Mouse (Mus musculus) liver, embryonic 16.5 days (tissue): Measurements from ENCODE around the gene Kndc1. TPM values are rescaled to one million over a fixed set of nuclear protein-coding genes. Genes with fewer than 3 reads are reported as not detected.

ENCODE experiments used
- ATAC-seq: fragments of 200-750 bp; cut with Nextera tagmentation; 2 replicates; pipeline ENCODE4 v1.8.0; 2017; ENCODE audit warnings: low read depth, mild to moderate bottlenecking, moderate number of reproducible peaks, moderate library complexity
- H3K27ac ChIP-seq: fragments of 300-500 bp; sonication (generic); 2 replicates; pipeline ENCODE4 v1.5.1; 2014; ENCODE audit warnings: mild to moderate bottlenecking, low read length
- H3K27me3 ChIP-seq: fragments of 300-500 bp; sonication (generic); 2 replicates; pipeline ENCODE4 v1.6.1; 2014; ENCODE audit warnings: low read depth, low read length, mixed read lengths; ENCODE audit not compliant: control insufficient read depth, insufficient read depth
- H3K36me3 ChIP-seq: fragments of 300-500 bp; sonication (generic); 2 replicates; pipeline ENCODE4 v1.6.1; 2014; ENCODE audit warnings: mild to moderate bottlenecking; ENCODE audit not compliant: control insufficient read depth, insufficient read depth
- H3K4me1 ChIP-seq: fragments of 300-500 bp; sonication (generic); 2 replicates; pipeline ENCODE4 v1.6.1; 2014; ENCODE audit warnings: low read depth, low read length, mixed read lengths; ENCODE audit not compliant: control insufficient read depth
- H3K4me2 ChIP-seq: fragments of 300-500 bp; sonication (generic); 2 replicates; pipeline ENCODE4 v1.6.1; 2014; ENCODE audit warnings: low read depth, low read length, mixed read lengths
- H3K4me3 ChIP-seq: fragments of 300-500 bp; sonication (generic); 2 replicates; pipeline ENCODE4 v1.5.1; 2014; ENCODE audit warnings: low read depth, mild to moderate bottlenecking, low read length
- H3K9ac ChIP-seq: fragments of 300-500 bp; sonication (generic); 2 replicates; pipeline ENCODE4 v1.6.1; 2014; ENCODE audit warnings: low read depth, low read length
- H3K9me3 ChIP-seq: fragments of 300-500 bp; sonication (generic); replicated peaks from 2 replicates; pipeline ENCODE4 v1.6.1; 2016; ENCODE audit warnings: low read length; ENCODE audit not compliant: control insufficient read depth
- WGBS: fragments of 180-500 bp; shearing (Covaris S2); extraction: QIAGEN DNeasy Blood & Tissue Kit; methylation state at CpG from one replicate; pipeline ENCODE4 v1.1.7; 2014; ENCODE audit not compliant: insufficient replicate concordance; 5-methylcytosine and 5-hydroxymethylcytosine counted together
- polyA plus RNA-seq: library from polyadenylated mRNA; unstranded; fragments of >200 nt; fragmentation: Nextera tagmentation; extraction: Ambion mirVana; gene quantifications from 2 replicates; pipeline ENCODE4 v1.2.1, GENCODE M21; 2015

Gene Kndc1
- polyA plus RNA-seq, 1 experiment from 2014 or later: not detected

DNA sequence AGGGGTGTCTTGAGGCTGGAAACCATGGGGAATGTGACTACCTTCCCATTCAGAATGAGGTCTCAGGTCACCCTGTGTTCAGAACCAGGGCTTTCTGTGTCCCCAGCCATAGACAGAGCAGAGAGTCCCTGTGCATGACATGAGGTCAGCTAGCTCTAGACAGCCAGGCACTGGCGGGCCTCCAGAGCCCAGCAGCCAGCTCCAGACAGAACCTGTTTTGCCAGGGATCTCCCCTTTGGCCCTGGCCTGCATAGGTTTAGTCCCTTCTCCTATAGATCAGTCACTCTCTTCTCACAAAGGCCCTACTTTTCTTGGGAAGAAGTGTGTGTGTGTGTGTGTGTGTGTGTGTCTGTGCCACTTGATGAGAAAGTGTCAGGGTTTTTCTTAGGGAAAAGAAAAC is 29.6 kb upstream of the Kndc1 start:
- no peaks in the 10 kb centered on the region for H3K4me1 ChIP-seq
- H3K27me3 ChIP-seq: no peaks in the 10 kb centered on the region
- no peak overlapping the region for H3K9ac ChIP-seq
- H3K27ac ChIP-seq: no peak overlapping the region
- H3K9me3 ChIP-seq: no peaks in the 10 kb centered on the region
- H3K4me3 ChIP-seq: no peak overlapping the region
- no peak for ATAC-seq
- no peak overlapping the region for H3K4me2 ChIP-seq
- 60% methylated on average over 1 of the region's 1 CpGs for WGBS
- H3K36me3 ChIP-seq: no peaks in the 10 kb centered on the region

DNA sequence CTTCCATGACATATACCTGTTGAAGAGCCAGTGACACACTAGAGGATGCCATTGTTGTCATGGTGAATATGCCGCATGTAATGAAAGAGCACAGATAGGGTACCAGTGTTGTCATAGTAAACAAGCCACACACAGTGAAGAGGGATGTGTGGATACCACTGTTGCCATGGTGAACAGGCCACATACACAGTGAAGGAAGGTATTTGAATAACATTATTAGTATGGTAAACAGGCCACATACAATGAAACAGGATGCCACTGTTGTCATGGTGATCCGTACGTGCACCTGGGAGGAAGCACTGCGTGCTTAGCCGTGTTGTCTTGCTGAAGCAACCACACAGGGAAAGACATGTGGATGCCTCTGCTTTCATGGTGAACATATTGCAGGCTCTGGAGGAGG is 23.5 kb upstream of the Kndc1 start:
- no peaks in the 10 kb centered on the region for H3K9me3 ChIP-seq
- H3K27ac ChIP-seq: no peak overlapping the region
- no peak for ATAC-seq
- no peak overlapping the region for H3K4me3 ChIP-seq
- no peak overlapping the region for H3K9ac ChIP-seq
- H3K27me3 ChIP-seq: no peaks in the 10 kb centered on the region
- H3K4me2 ChIP-seq: no peak overlapping the region
- H3K4me1 ChIP-seq: no peaks in the 10 kb centered on the region
- no peaks in the 10 kb centered on the region for H3K36me3 ChIP-seq
- WGBS: 79% methylated on average over 5 of the region's 5 CpGs

DNA sequence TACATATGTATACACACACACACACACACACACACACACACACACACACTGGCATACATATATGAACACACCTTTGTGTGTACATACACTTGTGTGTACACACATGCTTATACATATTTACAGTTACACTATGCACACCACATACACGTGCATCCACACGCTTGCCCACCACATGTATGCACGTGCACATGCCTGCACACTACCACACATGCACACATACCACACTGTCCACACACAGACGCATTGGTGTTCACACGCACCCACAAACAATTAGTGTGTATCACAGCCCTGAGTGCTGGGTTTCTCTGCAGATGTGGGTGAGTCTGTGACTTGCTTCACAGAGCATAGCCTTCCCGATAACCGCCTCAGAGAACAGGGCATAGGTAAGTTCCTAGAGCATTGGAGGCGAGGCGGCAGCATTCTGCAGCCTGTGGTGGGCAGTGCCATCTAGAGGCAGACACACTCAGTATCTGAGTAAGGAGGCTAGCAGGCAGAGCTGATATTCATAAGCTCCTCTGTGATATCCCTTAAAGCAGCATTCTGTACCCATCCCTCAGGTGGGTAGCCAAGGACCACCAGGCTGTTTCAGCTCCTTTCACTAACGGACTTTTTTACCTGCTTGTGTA is 17.2 kb upstream of the Kndc1 start:
- Histone ChIP-seq H3K27ac (no peak overlapping the region), H3K36me3 (no peaks in the 10 kb centered on the region), H3K4me2 (no peak overlapping the region), H3K27me3 (no peaks in the 10 kb centered on the region), H3K4me1 (no peaks in the 10 kb centered on the region), H3K4me3 (no peak overlapping the region), H3K9ac (no peak overlapping the region), H3K9me3 (no peaks in the 10 kb centered on the region)
- ATAC-seq: no peak
- WGBS: 53% methylated on average over 10 of the region's 10 CpGs

DNA sequence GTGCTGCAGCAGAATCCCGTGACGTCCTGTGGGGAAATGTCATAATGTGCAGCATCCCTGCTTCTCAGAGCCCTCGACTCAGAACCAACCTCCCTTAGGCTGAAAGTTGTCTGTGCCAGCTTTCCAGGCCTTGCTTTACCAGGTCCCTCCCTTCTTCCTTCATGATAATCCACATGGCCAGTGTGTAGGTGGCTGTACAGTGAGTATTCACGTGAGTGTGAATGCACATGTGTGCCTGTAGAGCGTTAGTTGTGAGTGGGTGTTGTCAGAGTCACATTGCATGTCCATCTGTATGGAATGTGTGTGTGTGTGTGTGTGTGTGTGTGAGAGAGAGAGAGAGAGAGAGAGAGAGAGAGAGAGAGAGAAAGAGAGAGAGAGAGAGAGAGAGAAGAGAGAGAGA is 16.4 kb upstream of the Kndc1 start:
- Histone ChIP-seq H3K36me3 (no peaks in the 10 kb centered on the region), H3K4me1 (no peaks in the 10 kb centered on the region), H3K9me3 (no peaks in the 10 kb centered on the region), H3K27me3 (no peaks in the 10 kb centered on the region), H3K4me2 (no peak overlapping the region), H3K9ac (no peak overlapping the region), H3K27ac (no peak overlapping the region), H3K4me3 (no peak overlapping the region)
- ATAC-seq: no peak
- WGBS: 60% methylated on average over 5 of the region's 5 CpGs

DNA sequence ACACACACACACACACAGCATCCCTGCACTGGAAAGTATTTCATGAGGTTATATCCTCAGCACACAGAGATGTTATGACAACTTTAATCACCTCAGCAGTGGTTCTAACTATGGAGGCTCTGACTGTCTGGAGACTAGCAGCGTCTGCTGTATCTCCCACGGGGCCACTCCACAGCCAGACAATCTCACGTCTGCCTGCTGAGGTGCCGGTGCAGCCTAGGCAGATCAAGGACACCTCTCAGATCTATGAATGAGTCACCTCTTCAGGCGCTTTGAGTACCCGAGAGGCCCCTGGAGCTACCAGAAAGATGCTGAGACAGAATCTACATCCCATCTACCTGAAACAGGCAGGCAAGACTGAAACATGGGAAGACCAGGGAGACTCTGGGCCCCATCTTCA is 15.9 kb upstream of the Kndc1 start:
- Histone ChIP-seq H3K27ac (no peak overlapping the region), H3K4me3 (no peak overlapping the region), H3K9ac (no peak overlapping the region), H3K4me1 (no peaks in the 10 kb centered on the region), H3K36me3 (no peaks in the 10 kb centered on the region), H3K9me3 (no peaks in the 10 kb centered on the region), H3K27me3 (no peaks in the 10 kb centered on the region), H3K4me2 (no peak overlapping the region)
- WGBS: 51% methylated on average over 6 of the region's 6 CpGs
- no peak for ATAC-seq

GRCm38 (mm10) chr7:139883545-139883944 is 11.0 kb upstream of the Kndc1 start:
- 56% methylated on average over 4 of the region's 4 CpGs for WGBS
- no peak overlapping the region for H3K4me2 ChIP-seq
- no peak for ATAC-seq
- no peak overlapping the region for H3K27ac ChIP-seq
- H3K36me3 ChIP-seq: no peaks in the 10 kb centered on the region
- H3K9me3 ChIP-seq: no peaks in the 10 kb centered on the region
- H3K9ac ChIP-seq: no peak overlapping the region
- no peak overlapping the region for H3K4me3 ChIP-seq
- no peaks in the 10 kb centered on the region for H3K4me1 ChIP-seq
- H3K27me3 ChIP-seq: no peaks in the 10 kb centered on the region

DNA sequence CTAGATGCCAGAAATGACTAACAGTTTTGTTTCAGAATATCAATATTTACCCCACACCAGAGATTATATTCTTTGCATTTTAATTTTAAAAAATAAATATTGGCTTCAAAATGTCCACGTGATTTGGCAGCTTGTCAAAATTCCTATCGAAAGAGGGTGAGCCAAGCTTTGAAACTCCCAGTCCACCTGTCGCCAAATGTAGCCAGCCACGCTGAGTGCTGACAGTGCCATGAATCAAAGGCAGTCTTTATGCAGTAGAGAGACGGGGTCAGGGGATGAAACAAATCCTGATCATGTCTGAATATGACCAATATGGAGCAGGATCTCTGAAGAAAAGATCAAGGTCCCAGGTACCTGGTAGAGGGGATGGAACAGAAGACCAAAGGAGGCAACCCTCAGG is 2.7 kb upstream of the Kndc1 start:
- Histone ChIP-seq H3K4me2 (no peak overlapping the region), H3K27ac (no peak overlapping the region), H3K36me3 (no peaks in the 10 kb centered on the region), H3K4me1 (no peaks in the 10 kb centered on the region), H3K4me3 (no peak overlapping the region), H3K9ac (no peak overlapping the region), H3K9me3 (no peaks in the 10 kb centered on the region), H3K27me3 (peaks cover 25% of the 10 kb centered on the region)
- WGBS: 53% methylated on average over 5 of the region's 5 CpGs
- no peak for ATAC-seq

- no peaks in the 10 kb centered on the region for H3K36me3 ChIP-seq
- no peak overlapping the region for H3K4me3 ChIP-seq
- no peak overlapping the region for H3K4me2 ChIP-seq
- no peak for ATAC-seq
- peaks cover 25% of the 10 kb centered on the region for H3K27me3 ChIP-seq
- WGBS: 57% methylated on average over 7 of the region's 7 CpGs
- no peaks in the 10 kb centered on the region for H3K9me3 ChIP-seq
- H3K27ac ChIP-seq: no peak overlapping the region
- no peaks in the 10 kb centered on the region for H3K4me1 ChIP-seq
- H3K9ac ChIP-seq: no peak overlapping the region
These were observed 1.8 kb downstream of the Kndc1 start for GRCm38 (mm10) chr7:139896271-139896670.

GRCm38 (mm10) chr7:139896796-139897195 is 2.3 kb downstream of the Kndc1 start:
- 58% methylated on average over 7 of the region's 7 CpGs for WGBS
- H3K4me2 ChIP-seq: no peak overlapping the region
- H3K4me1 ChIP-seq: no peaks in the 10 kb centered on the region
- no peak for ATAC-seq
- H3K27me3 ChIP-seq: peaks cover 25% of the 10 kb centered on the region
- H3K27ac ChIP-seq: no peak overlapping the region
- no peak overlapping the region for H3K4me3 ChIP-seq
- no peaks in the 10 kb centered on the region for H3K36me3 ChIP-seq
- H3K9me3 ChIP-seq: no peaks in the 10 kb centered on the region
- no peak overlapping the region for H3K9ac ChIP-seq
